Mouse (Mus musculus) c-Kit-positive CD71-positive TER-119-negative erythroid progenitor cells, embryonic 14.5 days (primary cell): ENCODE measurements around the gene Mkrn2os.
"Not testable (repeated sequence)": the region's sequence is repeated elsewhere in the genome, so short reads cannot be mapped to it uniquely, and the experiment has no call there.

Experiments used
- DNase-seq: peaks from one replicate; pipeline ENCODE4 v3.0.0-alpha.2; 2013; ENCODE audit warnings: low read depth

Mkrn2os gene

DNA sequence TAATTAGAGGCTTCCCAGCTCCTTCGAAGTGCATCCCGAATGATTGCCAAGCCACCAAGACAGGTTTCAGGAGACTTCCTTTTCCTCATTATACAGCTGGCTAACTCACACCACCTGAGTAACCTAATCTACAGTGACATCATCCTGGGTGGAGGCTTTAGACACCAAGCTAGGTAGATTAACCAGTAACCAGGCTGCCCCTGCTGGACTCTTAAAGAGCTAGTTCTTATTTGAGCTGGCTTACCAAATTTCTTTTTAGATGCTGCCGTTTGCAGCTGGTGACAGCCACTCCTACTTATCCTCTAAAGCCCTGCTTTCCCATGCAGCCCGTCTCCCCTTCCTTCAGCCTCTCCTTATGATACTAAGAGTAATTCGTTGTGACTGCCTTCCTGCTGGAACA lies at the start of gene Mkrn2os:
Gene Mkrn2os, minus strand, starts transcription at position 119 of the 400 bp plus-strand sequence.
- DNase-seq: no peak

GRCm38 (mm10) chr6:115638188-115638587 lies 45.8 kb upstream of the Mkrn2os start:
- not testable (repeated sequence) for DNase-seq

DNA sequence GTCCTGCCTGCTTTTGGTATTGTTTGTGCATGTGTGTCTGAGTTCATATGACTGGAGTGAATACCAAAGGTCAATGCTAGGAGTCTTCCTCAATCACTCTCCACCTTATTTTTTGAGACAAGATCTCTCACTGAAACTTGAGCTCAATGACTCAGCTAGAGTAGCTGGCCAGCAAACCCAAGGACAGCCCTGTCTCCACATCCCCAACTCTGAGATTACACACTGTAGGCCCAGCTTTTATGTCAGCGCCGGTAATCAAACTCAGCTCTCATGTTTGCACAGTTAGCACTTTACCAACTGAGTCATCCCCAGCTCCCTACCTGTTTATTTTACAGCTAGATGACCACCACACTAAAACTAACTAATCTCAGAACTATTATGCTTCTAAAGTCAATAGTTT lies 41.6 kb upstream of the Mkrn2os start:
- no peak for DNase-seq

- no peak for DNase-seq
These were observed 38.9 kb upstream of the Mkrn2os start for GRCm38 (mm10) chr6:115631056-115631795.

- DNase-seq: no peak
These were observed 33.7 kb upstream of the Mkrn2os start for GRCm38 (mm10) chr6:115626121-115626520.

DNA sequence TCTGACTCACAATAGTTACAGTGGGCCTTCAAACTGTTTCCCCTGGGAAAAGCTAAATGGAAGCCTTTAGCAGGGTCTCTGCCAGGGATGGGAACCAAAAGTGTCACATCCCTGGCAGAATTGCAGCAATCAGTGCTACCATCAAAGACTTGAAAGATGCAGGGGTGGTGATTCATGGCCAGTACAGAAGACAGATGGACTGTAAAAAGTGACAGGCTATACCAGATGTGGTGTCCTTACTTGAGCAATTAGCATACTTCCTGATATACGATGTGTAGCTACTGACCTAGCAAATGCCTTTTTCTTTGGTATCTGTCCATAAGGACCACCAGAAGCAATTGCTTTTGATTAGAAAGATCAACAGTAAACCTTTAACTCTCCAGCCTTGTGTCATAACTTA lies 28.6 kb upstream of the Mkrn2os start:
- DNase-seq: no peak

DNA sequence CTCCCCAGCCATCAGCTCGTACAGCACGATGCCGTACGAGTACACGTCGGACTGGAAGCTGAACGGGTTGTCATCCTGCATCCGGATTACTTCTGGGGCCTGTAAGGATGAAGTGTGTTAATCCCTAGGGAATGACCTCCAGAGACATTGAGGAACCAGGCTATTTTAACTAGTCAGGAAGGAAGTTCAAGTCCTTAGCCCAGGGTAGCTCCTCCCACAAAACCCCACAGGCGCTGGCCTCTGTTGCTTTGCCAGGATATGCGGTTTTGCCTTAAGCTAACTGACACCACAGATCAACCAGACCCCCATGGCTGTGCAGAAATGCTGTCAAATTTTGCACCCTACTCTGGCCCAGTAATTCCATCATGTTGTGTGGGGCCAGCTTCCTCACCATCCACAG lies 27.4 kb upstream of the Mkrn2os start:
- no peak for DNase-seq

- DNase-seq: no peak
These were observed 23.6 kb upstream of the Mkrn2os start for GRCm38 (mm10) chr6:115615983-115616382.

DNA sequence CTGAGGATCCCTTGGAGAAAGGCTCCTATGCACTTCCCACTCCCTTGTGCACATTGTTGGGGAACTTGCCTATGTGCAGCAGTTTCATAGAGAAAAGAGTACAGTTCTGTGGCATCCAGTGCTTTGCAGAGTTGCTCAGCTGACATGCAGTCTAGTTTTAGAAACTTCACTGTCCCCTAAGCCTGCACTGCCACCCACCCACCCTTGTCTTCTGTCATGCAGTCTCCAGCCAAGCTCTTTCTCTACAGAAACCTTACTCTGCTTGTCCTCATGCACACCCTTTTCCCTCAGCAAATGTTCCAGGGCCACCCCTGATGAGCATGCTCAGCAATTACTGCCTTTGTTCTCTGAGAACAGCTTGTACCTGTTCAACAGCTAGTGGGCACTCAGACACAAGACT lies 21.4 kb upstream of the Mkrn2os start:
- no peak for DNase-seq

DNA sequence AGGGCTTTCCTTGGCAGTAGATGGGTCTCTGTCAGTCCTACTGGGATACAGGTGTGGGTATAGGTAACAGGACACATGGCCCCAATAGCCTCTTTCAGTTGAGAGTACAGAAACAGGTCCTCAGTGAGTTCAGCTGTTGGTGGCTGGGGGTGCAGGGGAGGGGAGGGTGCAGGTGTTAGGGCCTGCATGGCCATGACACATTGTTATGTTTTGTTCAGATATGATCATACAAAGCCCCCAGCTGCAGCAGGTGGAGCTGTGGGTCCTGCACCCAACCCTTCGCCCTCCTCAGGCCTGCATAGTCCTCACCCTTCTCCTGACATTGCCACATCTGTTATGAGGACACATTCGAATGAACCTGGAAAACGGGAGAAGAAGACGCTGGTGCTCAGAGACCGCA lies 17.9 kb upstream of the Mkrn2os start:
- DNase-seq: no peak

DNA sequence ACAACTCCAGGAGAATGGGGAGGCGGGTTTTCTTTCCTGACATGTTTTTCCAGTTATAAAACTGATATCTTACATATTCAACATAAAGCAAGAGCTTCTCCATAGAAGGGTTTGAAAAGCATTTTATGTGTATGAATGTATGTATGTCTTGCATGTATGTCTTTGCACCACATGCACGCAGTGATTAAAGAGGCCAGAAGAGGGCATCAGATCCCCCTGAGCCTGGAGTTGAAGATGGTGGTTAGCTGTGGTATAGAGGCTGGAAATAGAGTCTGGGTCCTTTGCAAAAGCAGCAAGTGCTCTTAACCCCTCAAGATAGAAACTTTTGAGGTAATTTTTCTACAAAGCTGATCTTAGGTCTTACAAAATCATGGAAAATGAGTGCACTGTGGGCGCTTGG lies 16.7 kb upstream of the Mkrn2os start:
- peak; percentile 34 for DNase-seq

DNA sequence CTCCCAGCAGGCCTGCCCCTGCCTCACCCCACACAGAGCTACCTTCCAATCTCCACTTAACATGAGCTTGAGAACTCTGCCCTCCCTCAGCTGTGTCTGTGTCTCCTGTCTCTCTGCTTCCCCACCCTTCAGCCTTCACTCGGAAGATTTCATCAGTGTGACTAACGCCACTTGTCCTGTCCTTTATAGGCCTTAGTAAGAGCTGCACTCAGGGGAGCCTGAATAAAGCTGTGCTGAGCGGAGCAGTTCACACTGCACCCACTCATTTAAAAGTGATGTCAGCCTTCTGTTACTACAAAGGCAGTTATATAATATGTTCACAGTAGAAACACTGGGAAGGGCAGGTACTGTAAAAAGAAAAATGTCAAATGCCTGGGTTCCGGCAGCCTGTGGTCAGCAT lies 15.1 kb upstream of the Mkrn2os start:
- no peak for DNase-seq

DNA sequence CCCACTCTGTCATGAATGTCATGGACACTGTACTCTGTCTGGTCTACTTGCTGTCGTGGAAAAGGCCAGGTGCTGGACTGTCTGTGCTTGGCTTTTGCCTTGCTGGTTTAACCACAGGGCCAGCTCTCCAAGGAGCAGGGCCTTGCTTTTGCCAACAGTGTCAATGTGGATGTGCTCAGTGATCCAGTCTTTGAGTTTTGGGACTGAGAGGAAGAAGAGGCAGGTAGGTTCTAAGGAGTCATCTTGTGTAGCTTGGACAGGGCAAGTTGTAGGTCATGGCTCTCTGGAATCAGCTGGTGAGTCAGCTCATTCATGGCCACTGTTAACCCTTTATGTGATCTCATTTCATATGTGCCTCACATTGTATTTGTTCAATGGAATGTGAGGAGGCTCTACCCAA lies 14.1 kb upstream of the Mkrn2os start:
- DNase-seq: no peak

DNA sequence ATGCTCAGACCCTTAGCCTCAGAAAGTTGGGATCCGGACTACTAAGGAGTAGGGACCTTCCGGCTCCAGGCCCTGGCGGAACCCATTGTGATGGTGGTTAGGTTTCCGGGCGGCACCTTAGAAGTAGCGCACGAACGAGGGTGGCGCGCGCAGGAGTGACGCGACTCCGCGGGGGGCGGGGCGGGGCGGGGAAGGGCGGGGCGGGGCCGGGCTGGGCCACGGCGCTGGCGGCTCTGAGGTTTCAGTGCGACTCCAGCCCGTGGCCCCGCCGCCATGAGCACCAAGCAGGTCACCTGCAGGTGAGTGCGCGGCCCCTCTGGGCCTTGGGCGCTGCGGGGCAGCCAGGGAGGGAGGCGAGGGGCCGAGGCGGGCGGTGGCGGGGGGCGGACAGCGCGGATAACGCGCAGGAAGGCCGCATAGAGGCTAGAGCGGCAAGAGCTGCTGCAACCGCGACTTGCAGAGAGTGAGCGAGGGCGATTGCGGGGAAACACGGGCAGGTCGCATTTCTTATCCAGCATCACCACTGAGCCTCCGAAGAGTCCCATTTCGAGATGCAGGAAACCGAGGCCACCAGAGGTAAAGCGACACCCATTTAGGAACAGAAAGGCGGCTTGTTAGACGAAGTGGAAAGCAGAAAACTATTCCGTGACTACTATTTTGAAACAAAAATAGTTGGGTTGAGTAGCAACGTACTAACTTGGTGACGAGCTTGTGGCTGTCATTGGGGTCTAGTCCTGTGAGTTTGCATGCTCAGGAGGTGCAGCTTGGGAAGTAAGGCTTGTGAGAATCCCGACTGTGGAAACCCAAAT lies 9.5 kb upstream of the Mkrn2os start, which contains the start of gene Mkrn2:
Gene Mkrn2, plus strand, starts transcription at position 188 of the 809 bp plus-strand sequence.
- DNase-seq: peak; percentile 66

- DNase-seq: no peak
These were observed 8.9 kb upstream of the Mkrn2os start for GRCm38 (mm10) chr6:115601322-115601714.

- DNase-seq: no peak
These were observed 3.3 kb upstream of the Mkrn2os start for GRCm38 (mm10) chr6:115595667-115596066.

DNA sequence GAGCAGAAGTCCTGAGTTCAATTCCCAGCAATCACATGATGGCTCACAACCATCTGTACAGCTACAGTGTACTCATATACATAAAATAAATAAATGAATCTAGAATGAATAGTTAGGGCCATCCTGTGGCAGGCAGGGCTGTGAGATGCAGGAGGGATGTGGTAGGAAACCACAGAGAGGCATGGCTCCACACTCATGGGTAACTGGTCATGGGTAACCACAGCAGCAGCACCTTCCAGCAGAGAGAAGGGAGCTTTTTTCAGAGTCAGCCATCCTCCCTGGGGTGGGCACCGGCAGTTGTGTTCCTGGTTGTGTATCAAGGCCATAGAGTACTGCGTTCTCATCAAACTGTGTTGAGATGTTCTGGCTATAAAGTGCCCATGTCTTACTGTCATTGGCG lies 2.1 kb upstream of the Mkrn2os start:
- no peak for DNase-seq

- DNase-seq: no peak
These were observed 876 bp upstream of the Mkrn2os start for GRCm38 (mm10) chr6:115593252-115593651.

DNA sequence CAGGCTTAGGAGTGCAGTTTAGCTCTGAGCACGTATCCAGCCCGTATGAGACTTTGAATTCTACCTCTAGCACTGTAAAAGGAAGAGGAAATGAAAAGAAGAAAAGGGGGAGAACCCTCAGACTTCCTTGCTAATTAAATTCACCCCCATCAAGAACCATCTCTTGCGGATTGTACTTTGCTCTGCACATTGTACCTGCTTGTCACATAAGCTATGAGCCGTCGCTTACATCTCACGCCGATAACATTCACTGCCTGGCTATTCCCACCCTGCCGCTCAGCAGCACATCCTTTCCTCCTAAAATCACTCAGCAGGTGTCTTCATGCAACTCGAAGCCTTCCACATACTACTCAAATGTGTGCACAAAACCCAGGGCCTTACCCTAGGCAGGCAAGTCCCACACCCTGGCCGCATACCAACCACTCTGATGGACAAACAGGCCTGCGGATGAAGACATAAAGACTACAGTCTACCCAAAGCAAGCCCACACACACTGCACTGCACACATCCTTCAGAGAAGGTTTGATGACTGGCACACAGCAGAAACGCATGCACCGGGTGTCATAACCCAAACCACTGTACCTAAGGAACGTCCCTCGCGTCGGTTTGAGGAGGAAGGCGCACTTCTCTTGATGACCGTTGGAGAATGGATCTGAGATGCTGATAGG lies 550 bp downstream of the Mkrn2os start:
- no peak for DNase-seq

- no peak for DNase-seq
These were observed 6.1 kb downstream of the Mkrn2os start for GRCm38 (mm10) chr6:115586321-115586720.

GRCm38 (mm10) chr6:115584176-115584575 lies 8.2 kb downstream of the Mkrn2os start:
- no peak for DNase-seq

DNA sequence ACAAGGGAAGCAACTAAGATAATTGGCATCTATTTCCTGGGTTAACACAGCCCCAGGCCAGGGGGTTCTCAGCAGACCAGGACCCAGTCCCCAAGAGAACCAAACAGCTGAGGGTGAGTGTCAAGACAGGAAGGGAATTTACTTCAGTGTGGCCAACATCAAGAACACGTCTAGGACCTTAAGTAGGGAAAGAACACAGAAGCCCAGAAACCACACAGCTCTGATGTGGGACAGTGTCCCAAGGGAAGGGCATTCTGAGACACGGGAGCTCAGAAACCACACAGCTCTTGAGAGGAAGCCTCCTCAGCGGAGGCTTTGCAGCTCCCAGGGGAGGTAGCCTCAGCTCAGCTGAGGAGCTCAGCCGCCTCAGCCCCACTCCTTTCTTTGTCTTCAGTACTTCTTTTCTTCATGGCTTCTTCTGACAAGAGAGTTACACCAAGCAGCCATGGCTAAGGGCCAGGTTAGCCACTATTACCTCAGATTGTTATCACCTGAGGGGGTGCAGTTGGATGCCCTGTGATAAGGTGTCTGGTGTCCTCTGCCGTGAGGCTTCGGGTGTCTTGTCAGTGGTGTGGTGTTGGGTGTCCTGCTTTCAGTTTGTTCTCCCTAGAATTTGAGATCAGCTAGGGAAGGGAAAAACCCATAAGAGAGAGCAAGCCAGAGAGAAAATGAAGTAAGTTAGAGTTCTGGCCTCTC lies 8.8 kb downstream of the Mkrn2os start:
- no peak for DNase-seq
